Mouse (Mus musculus): ENCODE data around the gene Fam169b. TPM values are rescaled to one million over a fixed set of nuclear protein-coding genes. Genes with fewer than 3 reads are reported as not detected.

Gene Fam169b
- polyA plus RNA-seq, 1 experiment from 2014 or later, result 0.41 TPM

DNA sequence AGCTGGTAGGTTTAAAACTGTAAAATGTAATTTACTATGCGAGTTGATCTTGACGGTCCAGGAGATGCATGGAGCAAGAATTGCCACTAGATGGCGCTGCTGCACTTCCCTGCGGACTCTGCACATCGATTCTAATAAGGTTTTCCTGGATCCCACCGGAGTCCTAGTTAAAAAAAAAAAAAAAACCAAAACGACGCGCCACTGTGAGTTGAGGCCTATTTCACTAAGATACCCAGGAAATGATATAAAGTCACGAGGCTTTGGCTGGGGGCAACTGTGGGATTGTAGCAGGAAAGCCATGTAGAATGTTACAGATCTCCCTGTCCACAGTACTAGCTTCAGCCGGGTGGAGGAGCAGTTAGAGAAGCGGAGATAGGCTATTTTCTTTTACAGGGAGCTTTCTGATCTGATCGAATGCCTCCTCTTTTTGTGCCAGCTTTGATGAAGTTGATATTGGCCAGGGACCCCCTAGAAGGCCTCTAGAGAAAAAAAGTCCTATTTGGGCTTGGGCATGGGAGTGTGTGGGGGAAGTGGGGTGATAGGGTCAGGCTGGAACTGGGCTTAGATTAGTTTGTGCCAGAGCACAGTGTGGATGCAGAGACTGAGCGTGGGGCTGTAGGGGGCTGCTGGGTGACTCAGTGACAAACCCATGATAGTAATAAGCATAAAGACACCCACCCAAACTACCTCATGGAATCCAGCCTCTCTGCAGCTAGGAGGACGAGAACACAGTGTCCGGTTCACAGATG lies 100.6 kb downstream of the Fam169b start:
- H3K4me3 ChIP-seq, result peak overlapping the region; percentile 36

GRCm38 (mm10) chr7:68382187-68382586 lies 108.5 kb downstream of the Fam169b start:
- Histone ChIP-seq H3K9ac (no peak overlapping the region), H3K27me3 (replicated peaks) (peaks cover 27% of the 10 kb centered on the region), H3K4me1 (peaks cover 20% of the 10 kb centered on the region), H3K36me3 (no peaks in the 10 kb centered on the region), H3K27ac (replicated peaks) (no peak overlapping the region), H3K9me3 (no peaks in the 10 kb centered on the region), H3K4me3 (no peak overlapping the region), H3K4me2 (peak overlapping the region; percentile 46)
- 13% methylated on average over 9 of the region's 9 CpGs for WGBS
- no peak for ATAC-seq (ENCODE audit: extremely low read depth, insufficient number of reproducible peaks, low FRiP score, low TSS enrichment)

More for the DNA sequence above, 100.6 kb downstream of the Fam169b start:
- Histone ChIP-seq H3K27ac (replicated peaks) (no peak overlapping the region), H3K4me1 (peaks cover 16% of the 10 kb centered on the region; the same call in 1 of the 2 replicates), H3K36me3 (no peaks in the 10 kb centered on the region), H3K27me3 (replicated peaks) (peaks cover 68% of the 10 kb centered on the region), H3K9me3 (no peaks in the 10 kb centered on the region), H3K4me2 (peak overlapping the region; percentile 67), H3K9ac (peak overlapping the region; percentile 24; the same call in 1 of the 2 replicates)
- ATAC-seq (ENCODE audit: extremely low read depth, insufficient number of reproducible peaks, low FRiP score, low TSS enrichment), result peak; percentile 20; the same call in 1 of the 2 replicates
- 12% methylated on average over 16 of the region's 16 CpGs for WGBS

DNA sequence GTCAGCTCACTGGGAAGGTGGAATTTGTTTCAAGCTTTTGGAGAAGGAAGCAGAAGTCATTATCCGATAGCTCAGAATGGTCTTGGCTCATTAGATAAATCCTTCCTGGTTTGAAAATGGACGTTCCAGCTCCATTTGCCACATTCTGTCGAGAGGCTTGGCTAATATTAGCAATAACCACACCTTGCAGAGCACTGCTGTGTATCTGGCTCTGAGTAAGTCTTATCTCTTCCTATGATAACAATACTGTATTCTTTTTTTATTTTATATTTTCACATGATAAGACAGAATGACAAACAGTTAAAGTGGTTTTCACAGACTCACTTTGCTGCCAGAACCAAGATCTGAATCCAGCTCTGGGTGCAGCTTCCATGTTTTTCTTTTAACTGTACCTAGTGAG lies 113.1 kb downstream of the Fam169b start:
- no peaks in the 10 kb centered on the region for H3K9me3 ChIP-seq
- H3K27ac ChIP-seq (replicated peaks), result no peak overlapping the region
- H3K4me2 ChIP-seq, result no peak overlapping the region
- H3K36me3 ChIP-seq, result no peaks in the 10 kb centered on the region
- H3K9ac ChIP-seq, result no peak overlapping the region
- WGBS, result 34% methylated on average over 3 of the region's 3 CpGs
- peaks cover 14% of the 10 kb centered on the region for H3K4me1 ChIP-seq
- H3K4me3 ChIP-seq, result no peak overlapping the region
- ATAC-seq (ENCODE audit: extremely low read depth, insufficient number of reproducible peaks, low FRiP score, low TSS enrichment), result no peak
- peaks cover 4% of the 10 kb centered on the region; the same call in 1 of the 2 replicates for H3K27me3 ChIP-seq (replicated peaks)

- no peak overlapping the region for H3K4me3 ChIP-seq
- 74% methylated on average over 6 of the region's 6 CpGs for WGBS
- no peak for ATAC-seq (ENCODE audit: extremely low read depth, insufficient number of reproducible peaks, low FRiP score, low TSS enrichment)
Measured at GRCm38 (mm10) chr7:68395707-68396333, 122.2 kb downstream of the Fam169b start.

GRCm38 (mm10) chr7:68400516-68400915 lies 126.9 kb downstream of the Fam169b start:
- H3K36me3 ChIP-seq, result no peaks in the 10 kb centered on the region
- no peak overlapping the region for H3K9ac ChIP-seq
- no peaks in the 10 kb centered on the region for H3K27me3 ChIP-seq (replicated peaks)
- H3K27ac ChIP-seq (replicated peaks), result no peak overlapping the region
- no peaks in the 10 kb centered on the region for H3K4me1 ChIP-seq
- H3K4me2 ChIP-seq, result no peak overlapping the region
- no peaks in the 10 kb centered on the region for H3K9me3 ChIP-seq
- ATAC-seq (ENCODE audit: extremely low read depth, insufficient number of reproducible peaks, low FRiP score, low TSS enrichment), result no peak
- H3K4me3 ChIP-seq, result no peak overlapping the region
- WGBS, result 88% methylated on average over 7 of the region's 7 CpGs

More at GRCm38 (mm10) chr7:68395707-68396333, 122.2 kb downstream of the Fam169b start:
- Histone ChIP-seq H3K4me1 (no peaks in the 10 kb centered on the region), H3K27me3 (replicated peaks) (no peaks in the 10 kb centered on the region), H3K9me3 (no peaks in the 10 kb centered on the region), H3K36me3 (no peaks in the 10 kb centered on the region), H3K27ac (replicated peaks) (no peak overlapping the region), H3K4me2 (no peak overlapping the region), H3K9ac (no peak overlapping the region)

- H3K4me1 ChIP-seq, result peaks cover 9% of the 10 kb centered on the region
- no peak overlapping the region for H3K9ac ChIP-seq
- 0 out of 2 replicates have a peak, but pooled peaks cover 4% of the 10 kb centered on the region for H3K27me3 ChIP-seq (replicated peaks)
- no peak for ATAC-seq (ENCODE audit: extremely low read depth, insufficient number of reproducible peaks, low FRiP score, low TSS enrichment)
- H3K36me3 ChIP-seq, result no peaks in the 10 kb centered on the region
- no peaks in the 10 kb centered on the region for H3K9me3 ChIP-seq
- H3K27ac ChIP-seq (replicated peaks), result no peak overlapping the region
- H3K4me2 ChIP-seq, result no peak overlapping the region
- 23% methylated on average over 5 of the region's 5 CpGs for WGBS
- H3K4me3 ChIP-seq, result no peak overlapping the region
Measured at GRCm38 (mm10) chr7:68408611-68409010, 135.0 kb downstream of the Fam169b start.

Other genes with a start within 250 kb of the Fam169b start
- gene Pgpep1l, start 9.6 kb upstream of the Fam169b start, polyA plus RNA-seq (2015; fragmentation: Nextera tagmentation; extraction: Ambion mirVana), result not detected in 2 replicates